Mouse (Mus musculus) layer of hippocampus, adult 8-10 months (tissue): ENCODE data around the gene Ugt1a10. TPM values are rescaled to one million over a fixed set of nuclear protein-coding genes. Genes with fewer than 3 reads are reported as not detected.

ENCODE experiments used
- DNase-seq, 2 experiments: peaks; one replicate each; pipeline ENCODE4 v3.0.0; 2022; ENCODE audit warnings: low spot score in 2 of 2
- total RNA-seq, 4 experiments: library from RNA; stranded (reverse); gene quantifications; 2 replicates each; pipeline ENCODE4 v1.2.4; 2022

Gene Ugt1a10
- total RNA-seq, 4 experiments from 2014 or later = not detected

- no peak for DNase-seq
These were observed 194.8 kb downstream of the Ugt1a10 start for GRCm38 (mm10) chr1:88250023-88250422.

GRCm38 (mm10) chr1:88253106-88253505, 197.9 kb downstream of the Ugt1a10 start:
- DNase-seq = no peak

- DNase-seq = no peak
These were observed 198.4 kb downstream of the Ugt1a10 start for GRCm38 (mm10) chr1:88253540-88253939.

DNA sequence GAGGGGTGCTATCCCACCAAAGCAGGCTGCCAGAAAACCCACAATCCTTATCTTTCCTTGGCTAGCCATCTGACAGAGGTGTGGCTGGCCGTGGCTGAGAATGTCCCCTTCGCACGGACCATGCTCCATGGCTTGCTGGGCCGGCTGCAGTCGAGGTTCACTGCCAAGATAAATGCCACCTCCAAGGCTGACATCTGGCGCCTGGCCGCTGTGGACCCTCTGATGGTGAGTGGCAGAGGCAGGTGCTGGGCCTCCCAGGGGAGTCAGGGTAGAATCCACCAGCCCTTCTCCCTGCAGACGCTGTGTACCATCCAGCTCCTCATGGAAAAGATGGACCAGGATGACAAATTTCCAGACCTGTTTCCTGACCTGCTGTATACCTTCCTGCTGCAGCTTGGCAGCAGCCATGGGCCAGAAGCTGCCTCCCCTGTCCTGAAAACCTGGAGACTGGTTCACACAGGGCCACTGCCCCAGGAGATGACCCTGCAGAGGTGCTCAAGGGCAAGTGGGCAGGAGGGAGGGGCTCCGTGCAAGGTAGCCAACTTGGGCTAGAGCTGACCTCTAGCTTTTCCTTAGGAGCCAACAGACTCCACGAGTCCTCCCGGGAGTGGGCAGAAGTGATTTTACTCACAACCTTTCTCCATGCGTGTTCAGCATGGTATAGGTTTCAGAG, 199.7 kb downstream of the Ugt1a10 start:
- DNase-seq = peak in 1 of 2 experiments; percentile 26

DNA sequence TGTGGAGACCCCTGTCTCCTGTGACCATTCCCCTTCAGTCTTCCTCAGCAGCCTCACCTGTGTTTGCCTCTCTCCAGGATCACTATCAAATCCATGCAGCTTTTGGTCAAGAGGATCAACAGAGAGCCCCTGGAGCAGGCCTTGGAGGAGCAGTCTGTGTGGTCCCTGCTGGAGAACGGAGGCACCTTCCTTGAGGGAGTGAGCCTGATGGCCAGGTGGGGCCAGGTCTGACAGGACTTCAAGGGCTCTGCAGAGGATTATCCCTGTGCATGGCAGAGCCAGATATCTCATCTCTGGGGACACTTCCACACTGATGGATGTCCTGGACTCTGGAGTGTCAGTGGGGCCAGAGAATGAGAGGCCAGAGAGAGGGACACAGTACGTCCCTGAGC, 200.3 kb downstream of the Ugt1a10 start:
- no peak for DNase-seq

GRCm38 (mm10) chr1:88255989-88256754, 201.0 kb downstream of the Ugt1a10 start:
- peak in 1 of 2 experiments; percentile 22 for DNase-seq

DNA sequence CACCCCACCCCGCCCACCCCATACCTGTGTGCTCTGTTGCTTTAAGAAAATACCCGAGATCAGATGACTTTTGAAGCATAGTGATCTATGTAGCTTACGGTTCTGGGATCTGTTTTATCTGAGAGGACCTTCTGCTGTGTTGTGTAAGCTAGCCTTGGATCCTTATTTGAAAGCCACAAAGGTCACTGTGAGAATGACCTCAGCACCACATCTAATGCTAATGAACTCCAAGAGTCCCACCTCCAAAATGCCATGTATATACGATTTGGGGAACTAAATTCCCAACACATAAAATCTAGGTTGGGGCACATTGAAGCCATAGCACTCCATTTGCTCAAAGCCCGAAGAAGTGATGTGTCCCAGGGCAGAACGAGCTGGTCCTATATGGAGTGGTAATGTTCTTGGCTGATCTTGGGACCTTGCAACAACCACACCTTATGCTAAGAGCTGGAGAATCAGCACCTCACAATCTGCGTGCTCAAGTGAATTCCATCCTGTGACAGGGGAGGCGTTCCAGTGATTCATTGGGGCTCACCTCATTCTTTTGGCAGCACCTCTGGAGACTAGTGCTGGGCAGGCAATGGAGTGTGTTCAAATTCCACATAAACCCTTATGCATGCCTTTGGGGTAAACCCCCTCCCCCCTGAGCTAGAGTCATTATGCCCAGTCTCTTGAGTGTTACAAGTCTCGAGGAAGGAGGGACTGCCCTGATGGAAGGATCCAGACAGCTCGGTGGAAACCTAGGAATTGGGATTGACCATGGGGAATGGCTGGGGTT, 201.9 kb downstream of the Ugt1a10 start:
- no peak for DNase-seq

DNA sequence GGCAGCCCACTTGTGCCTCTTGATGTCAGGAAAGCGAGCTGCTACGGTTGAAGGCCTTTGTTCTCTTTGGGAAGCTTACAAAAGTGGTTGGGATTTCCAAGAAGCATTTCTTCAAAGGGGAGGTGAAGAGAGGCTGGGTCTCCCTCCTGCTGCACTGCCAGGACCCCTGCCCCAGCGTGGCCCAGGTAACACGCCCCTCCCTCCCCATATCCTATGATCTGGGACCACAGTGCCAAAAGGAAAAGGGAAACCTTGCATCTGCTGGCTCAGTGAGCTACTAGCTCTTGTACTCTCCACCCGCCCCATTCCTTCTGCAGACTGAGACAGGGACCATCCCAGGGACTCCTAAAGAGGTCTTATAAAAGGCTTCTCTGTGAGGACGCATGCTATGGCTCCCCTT, 202.5 kb downstream of the Ugt1a10 start:
- DNase-seq = no peak

DNA sequence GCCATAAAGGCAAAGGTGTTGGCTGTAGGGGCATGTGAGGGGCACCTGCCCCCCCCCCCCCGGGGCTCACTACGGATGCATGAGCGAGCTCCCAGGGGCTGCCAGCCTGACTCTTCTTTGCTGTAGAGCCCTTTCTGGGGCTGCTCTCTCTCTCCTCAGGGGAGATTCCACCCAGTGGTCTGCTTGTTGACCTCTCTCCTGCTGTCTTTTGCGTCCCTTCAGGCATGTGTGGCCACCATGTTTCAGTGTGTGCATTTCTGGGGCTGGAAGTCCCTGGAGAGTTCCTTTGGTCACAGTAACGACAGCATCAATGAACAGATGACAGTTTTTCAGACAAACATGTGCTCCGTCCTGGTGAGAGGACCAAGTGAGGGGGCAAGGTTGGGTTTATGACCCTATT, 203.2 kb downstream of the Ugt1a10 start:
- no peak for DNase-seq

- peak in 1 of 2 experiments; percentile 19 for DNase-seq
These were observed 203.9 kb downstream of the Ugt1a10 start for GRCm38 (mm10) chr1:88258881-88259642.

- DNase-seq = no peak
These were observed 204.4 kb downstream of the Ugt1a10 start for GRCm38 (mm10) chr1:88259643-88260024.

- peak in 1 of 2 experiments; percentile 48 for DNase-seq
These were observed 204.9 kb downstream of the Ugt1a10 start for GRCm38 (mm10) chr1:88260114-88260513.

DNA sequence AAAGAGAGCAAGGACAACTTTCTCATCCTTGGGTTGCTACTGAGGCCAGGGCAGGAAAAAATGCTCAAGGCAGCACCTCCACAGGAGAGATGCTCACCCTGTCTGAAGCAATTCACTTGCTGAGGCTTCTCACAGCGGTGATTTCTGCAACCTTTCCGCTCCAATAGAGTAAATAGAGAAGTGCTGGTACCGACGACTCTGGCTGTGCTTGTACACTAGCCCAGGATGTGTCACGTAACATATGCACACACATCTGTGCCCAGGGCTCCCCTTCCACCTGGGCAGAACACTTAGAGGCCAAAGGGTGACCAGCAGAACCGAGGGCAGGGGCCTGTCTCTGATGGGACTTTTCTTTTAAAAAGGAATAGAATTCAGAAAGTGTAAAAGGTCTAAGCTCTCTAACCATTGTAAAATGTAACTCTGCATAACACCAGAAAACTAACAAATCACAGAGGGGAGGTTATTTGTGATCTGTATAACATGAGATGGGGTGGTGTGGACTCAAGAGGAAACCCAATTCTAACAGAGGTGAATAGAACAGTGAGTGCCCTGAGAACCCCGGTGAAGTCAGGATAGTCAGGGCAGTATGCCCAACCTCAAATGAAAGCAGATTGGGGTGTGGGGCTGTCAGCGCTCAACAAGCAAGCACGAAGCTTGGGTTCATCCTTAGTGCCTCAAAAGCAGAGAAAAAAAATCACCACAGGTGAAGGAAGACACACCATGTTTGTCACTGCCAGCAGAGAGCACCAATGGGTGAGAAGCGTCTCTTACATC, 205.6 kb downstream of the Ugt1a10 start:
- DNase-seq = no peak

DNA sequence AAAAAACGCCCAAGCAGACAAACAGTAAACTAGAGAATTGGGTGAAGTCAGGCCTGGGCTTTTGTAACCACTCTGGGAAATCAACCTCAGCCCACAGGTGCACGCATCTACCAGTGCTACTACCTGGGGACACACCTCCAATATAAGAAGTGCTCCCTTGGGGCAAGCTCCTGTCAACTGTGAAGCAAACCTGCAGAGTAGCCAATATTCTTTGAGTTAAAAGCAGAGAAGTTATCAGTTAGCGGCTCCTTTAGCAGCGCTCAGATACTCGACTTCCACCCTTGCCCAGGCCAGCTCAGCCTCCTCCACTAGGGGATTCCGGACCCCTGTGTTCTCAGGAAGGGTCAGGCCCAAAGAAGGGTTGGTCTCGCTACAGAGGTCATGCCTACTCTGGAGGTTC, 206.5 kb downstream of the Ugt1a10 start:
- DNase-seq = no peak

- DNase-seq = peak; percentile 29 to 63
These were observed 207.1 kb downstream of the Ugt1a10 start for GRCm38 (mm10) chr1:88262255-88262654.

DNA sequence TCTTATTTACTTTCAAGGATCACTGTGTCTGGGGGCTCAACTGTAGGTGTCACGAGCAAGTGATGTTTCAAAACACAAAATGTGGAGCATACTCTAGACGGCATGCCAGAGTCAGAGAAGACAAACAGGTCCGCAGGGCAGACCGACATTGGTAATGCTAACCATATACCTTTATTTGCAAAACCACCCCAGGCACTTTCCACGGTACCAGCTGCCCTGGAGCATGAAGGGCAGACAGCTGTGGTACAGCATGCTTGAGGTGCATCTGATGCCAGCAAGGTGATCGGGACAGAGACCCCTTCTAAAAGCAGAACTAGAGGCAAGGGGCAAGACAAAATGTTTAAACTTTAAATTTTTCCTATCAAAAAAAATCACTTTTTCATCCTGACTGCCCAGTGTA, 207.8 kb downstream of the Ugt1a10 start:
- no peak for DNase-seq

DNA sequence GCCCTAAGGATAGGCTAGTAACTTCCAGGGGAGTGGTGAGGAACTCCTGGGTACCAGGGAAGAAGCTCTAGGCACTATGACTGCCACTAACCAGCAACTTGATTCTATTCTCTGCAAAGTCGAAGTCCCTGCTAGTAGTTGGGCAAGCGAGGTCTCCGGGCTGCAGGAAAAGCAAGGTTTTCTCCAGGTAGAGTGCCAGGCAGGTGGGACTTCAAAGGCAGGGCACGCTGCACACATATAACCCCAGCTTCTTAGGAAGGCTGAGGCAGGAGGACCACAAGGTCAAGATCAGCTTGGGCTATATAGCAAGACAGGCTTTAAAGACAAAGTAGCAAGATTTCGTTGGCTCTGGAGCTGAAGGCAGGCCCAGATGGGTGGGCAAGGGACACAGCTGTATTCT, 208.6 kb downstream of the Ugt1a10 start:
- no peak for DNase-seq

GRCm38 (mm10) chr1:88264237-88264868, 209.2 kb downstream of the Ugt1a10 start:
- DNase-seq = no peak

GRCm38 (mm10) chr1:88264869-88265240, 209.7 kb downstream of the Ugt1a10 start:
- DNase-seq = no peak

- DNase-seq = no peak
These were observed 210.9 kb downstream of the Ugt1a10 start for GRCm38 (mm10) chr1:88266123-88266522.
